Mouse (Mus musculus) hindbrain, embryonic 10.5 days (tissue): ENCODE data around the gene Rassf7. TPM values are rescaled to one million over a fixed set of nuclear protein-coding genes. Genes with fewer than 3 reads are reported as not detected.

Experiments
- DNase-seq: peaks from one replicate; pipeline ENCODE4 v3.0.0-alpha.2; 2017; ENCODE audit warnings: low spot score
- H3K27ac ChIP-seq: fragments of 300-500 bp; sonication (generic); 2 replicates; pipeline ENCODE4 v1.5.1; 2016; ENCODE audit warnings: mild to moderate bottlenecking, moderate library complexity
- H3K27me3 ChIP-seq: fragments of 300-500 bp; sonication (generic); 2 replicates; pipeline ENCODE4 v1.6.1; 2016; ENCODE audit warnings: mild to moderate bottlenecking; ENCODE audit not compliant: poor library complexity, insufficient read depth, severe bottlenecking
- H3K36me3 ChIP-seq: fragments of 300-500 bp; sonication (generic); 2 replicates; pipeline ENCODE4 v1.6.1; 2016; ENCODE audit warnings: mild to moderate bottlenecking, moderate library complexity
- H3K4me1 ChIP-seq: fragments of 300-500 bp; sonication (generic); replicated peaks from 2 replicates; pipeline ENCODE4 v1.6.1; 2016; ENCODE audit warnings: mild to moderate bottlenecking
- H3K4me3 ChIP-seq: fragments of 300-500 bp; sonication (generic); 2 replicates; pipeline ENCODE4 v1.5.1; 2016; ENCODE audit warnings: mild to moderate bottlenecking, moderate library complexity
- H3K9me3 ChIP-seq: fragments of 300-500 bp; sonication (generic); 2 replicates; pipeline ENCODE4 v1.6.1; 2016; ENCODE audit warnings: mild to moderate bottlenecking, moderate library complexity
- WGBS: fragments of 180-500 bp; shearing (Covaris S2); methylation state at CpG from one replicate; pipeline ENCODE4 v1.1.7; 2016; 5-methylcytosine and 5-hydroxymethylcytosine counted together
- polyA plus RNA-seq: library from polyadenylated mRNA; unstranded; fragments of >200 nt; fragmentation: Nextera tagmentation; extraction: Ambion mirVana; gene quantifications from 2 replicates; pipeline ENCODE4 v1.2.1, GENCODE M21; 2016

The Rassf7 gene
- polyA plus RNA-seq, 1 experiment from 2014 or later, result 58.5 TPM

DNA sequence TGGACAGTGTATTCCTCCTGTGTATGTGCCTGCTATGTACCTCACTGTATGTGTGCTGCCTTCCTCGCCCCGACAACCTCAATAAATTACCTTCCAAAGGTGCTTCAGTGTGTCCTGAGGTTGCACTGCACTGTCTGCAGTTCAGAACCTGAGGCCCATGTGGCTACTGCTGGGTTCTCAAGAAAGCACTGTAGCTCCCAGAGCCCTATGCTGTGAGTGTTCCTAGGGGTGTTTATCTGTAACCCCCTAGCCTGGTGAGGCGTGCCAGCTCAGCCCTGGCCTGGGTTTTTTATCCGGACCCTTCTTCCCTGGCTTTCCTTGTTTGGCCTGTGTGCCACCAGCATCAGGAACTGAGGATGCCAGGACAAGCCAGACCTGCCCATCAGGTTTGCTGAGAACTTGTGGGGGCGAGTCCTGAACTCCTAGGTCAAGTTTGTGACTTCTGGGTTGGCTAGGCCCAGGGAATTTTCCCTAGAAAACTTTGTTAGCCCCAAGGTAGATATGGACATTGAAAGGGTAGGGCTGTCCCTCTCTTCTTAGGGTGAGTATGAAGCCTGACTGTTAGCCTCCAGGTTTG lies 3.0 kb downstream of the Rassf7 start:
- H3K4me3 ChIP-seq, result no peak overlapping the region; the same call in 1 of the 2 replicates
- WGBS, result 86% methylated on average over 5 of the region's 5 CpGs

DNA sequence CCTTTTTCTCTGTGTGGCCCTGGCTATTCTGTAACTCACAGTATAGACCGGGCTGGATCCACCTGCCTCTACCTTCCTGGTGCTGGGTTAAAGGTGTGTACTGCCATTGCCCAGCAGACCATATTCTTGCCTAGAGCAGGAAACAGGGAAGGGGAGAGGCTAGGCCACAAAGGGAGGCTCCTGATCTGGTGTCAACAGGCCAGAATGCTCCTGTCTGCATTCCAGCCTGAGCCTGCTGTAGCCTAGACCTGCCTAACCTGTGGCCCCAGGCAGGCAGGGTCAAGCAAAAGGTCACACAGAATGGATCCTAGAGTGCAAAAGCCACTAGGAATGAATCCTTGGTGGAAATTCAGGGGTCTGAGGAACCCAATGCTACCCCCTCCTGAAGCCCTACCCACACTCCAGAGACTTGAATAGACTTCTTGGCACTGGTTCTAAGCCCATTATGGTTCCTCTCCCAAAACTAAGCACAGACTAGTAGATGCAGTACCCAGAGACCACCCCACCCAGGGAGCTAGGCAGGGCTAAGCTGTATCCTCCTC lies 4.0 kb downstream of the Rassf7 start:
- Histone ChIP-seq H3K36me3 (peaks cover 35% of the 10 kb centered on the region), H3K4me3 (no peak overlapping the region), H3K27ac (no peak overlapping the region), H3K9me3 (no peaks in the 10 kb centered on the region), H3K4me1 (peaks cover 73% of the 10 kb centered on the region), H3K27me3 (no peaks in the 10 kb centered on the region)
- 95% methylated on average over 1 of the region's 1 CpGs for WGBS
- no peak for DNase-seq

More for the DNA sequence above, 3.0 kb downstream of the Rassf7 start:
- peaks cover 35% of the 10 kb centered on the region for H3K36me3 ChIP-seq
- H3K9me3 ChIP-seq, result no peaks in the 10 kb centered on the region
- no peaks in the 10 kb centered on the region for H3K27me3 ChIP-seq
- peaks cover 82% of the 10 kb centered on the region for H3K4me1 ChIP-seq
- H3K27ac ChIP-seq, result no peak overlapping the region
- DNase-seq, result no peak

DNA sequence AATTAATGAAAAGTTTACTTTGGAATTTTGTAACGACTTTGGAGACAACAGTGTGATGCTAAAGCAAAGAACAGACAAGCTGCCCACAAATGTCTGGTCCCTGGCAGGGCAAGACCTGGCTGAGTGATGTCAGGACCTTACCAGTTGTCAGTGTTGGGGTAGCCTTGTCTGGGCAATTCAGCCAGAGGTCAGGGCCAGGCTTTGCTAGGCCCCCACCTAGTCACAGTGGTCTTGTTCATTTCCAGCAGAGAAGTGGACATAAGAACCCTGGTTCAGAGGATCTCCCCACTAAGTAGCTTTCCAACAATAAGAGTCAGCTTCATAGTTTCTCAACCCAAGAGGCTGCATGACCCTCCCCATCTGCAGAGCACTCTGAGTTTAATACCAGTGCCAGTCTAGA lies 4.7 kb downstream of the Rassf7 start:
- peak overlapping the region; percentile 65 for H3K4me3 ChIP-seq
- no peaks in the 10 kb centered on the region for H3K9me3 ChIP-seq
- H3K4me1 ChIP-seq, result peaks cover 65% of the 10 kb centered on the region
- 79% methylated on average over 1 of the region's 1 CpGs for WGBS
- peaks cover 35% of the 10 kb centered on the region for H3K36me3 ChIP-seq
- DNase-seq, result no peak
- peak overlapping the region; percentile 93; the same call in 1 of the 2 replicates for H3K27ac ChIP-seq
- no peaks in the 10 kb centered on the region for H3K27me3 ChIP-seq

DNA sequence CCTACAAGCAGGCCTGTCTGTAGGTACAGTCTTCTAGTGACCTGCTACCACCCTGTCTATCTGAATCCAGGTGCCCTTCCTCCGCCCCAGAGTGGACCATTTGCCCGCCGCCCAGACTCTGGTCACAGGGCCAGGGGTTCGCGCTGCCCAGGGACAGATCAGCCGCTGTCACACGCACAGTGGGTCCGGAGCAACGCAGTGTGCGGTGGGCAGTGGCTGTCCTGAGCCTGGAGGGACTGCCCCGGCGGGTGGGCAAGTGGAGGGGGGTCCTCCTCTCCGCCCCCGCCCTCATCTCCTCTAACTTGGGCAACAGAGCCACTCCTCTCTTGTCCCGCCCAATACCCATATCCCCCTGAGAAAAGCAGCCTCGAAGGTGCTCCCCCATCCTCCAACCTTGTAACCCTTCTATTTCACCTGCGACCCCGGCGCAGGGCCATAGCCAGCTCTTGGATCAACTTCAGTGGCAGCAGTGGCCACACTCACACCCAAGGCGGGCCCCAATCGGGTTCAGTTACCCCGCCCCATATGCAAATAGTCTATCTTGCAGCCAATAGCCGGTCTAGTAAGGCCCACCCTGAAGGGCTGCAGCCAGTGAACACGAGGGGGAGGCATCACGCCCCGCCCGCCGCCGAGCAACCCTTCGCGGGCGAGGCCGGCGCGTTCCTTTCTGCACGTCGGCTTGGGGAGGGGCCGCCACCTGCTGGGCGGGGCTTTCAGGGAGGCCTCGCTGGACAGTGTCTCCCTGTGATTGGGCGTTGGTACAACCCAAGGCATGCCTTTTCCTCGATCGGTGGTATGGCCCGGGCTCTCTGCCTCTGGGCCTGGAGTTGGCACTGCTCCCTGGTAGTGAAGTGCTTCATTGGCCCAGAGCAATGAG lies 5.8 kb downstream of the Rassf7 start:
- WGBS, result 2% methylated on average over 44 of the region's 44 CpGs

DNA sequence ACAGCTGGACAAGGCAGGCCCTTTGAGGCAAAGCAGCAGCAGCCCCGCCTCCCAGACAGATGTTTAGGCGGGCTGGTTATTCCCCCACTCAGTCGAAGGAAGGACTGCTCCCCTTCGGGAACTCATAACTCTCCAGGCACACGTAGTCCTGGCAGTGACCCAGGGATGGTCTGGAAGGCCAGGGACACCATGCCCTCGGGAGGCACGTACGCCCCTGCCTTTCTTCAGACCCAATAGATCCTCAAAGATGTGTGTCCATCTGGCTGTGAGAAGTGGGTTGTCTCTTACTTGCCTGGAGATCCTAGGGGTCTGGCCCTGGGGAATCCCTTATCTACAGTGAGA lies 6.4 kb downstream of the Rassf7 start:
- Histone ChIP-seq H3K36me3 (peaks cover 32% of the 10 kb centered on the region), H3K4me3 (peak overlapping the region; percentile 65), H3K9me3 (no peaks in the 10 kb centered on the region), H3K4me1 (peaks cover 51% of the 10 kb centered on the region), H3K27me3 (no peaks in the 10 kb centered on the region), H3K27ac (peak overlapping the region; percentile 93)
- WGBS, result 17% methylated on average over 8 of the region's 8 CpGs
- no peak for DNase-seq

More for the DNA sequence above, 5.8 kb downstream of the Rassf7 start:
- Histone ChIP-seq H3K27ac (peak overlapping the region; percentile 93), H3K4me3 (peak overlapping the region; percentile 65), H3K36me3 (peaks cover 35% of the 10 kb centered on the region), H3K9me3 (no peaks in the 10 kb centered on the region), H3K4me1 (peaks cover 57% of the 10 kb centered on the region), H3K27me3 (no peaks in the 10 kb centered on the region)
- DNase-seq, result peak; percentile 99

DNA sequence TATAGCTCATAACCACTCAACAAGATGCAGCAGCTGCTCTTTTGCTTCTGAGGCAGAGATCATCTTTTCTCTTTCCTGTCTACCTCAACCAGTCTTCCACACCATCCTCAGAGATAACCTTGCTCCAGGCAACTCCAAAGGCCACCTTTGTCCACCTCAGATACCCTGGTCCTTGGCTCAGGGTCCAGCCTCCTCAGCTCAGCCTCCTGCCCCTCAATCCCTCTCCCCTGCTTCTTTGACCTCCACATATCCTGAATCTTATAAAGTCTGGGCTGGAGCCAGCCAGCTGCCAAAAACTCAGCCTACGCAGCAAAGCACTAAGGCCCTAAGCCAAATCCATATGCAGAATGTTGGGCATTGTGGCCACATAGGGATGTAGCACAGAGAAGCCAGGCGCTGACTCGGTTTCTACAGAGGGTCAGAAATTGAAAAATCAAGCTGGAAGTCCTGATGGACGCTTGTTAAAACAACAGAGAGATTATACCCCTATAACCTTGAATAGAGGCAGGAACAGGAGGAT lies 7.1 kb downstream of the Rassf7 start:
- no peaks in the 10 kb centered on the region for H3K27me3 ChIP-seq
- H3K4me3 ChIP-seq, result peak overlapping the region; percentile 65; the same call in 1 of the 2 replicates
- WGBS, result 93% methylated on average over 4 of the region's 4 CpGs
- H3K9me3 ChIP-seq, result no peaks in the 10 kb centered on the region
- peak overlapping the region; percentile 93 for H3K27ac ChIP-seq
- peaks cover 45% of the 10 kb centered on the region for H3K4me1 ChIP-seq
- peaks cover 25% of the 10 kb centered on the region for H3K36me3 ChIP-seq
- no peak for DNase-seq

DNA sequence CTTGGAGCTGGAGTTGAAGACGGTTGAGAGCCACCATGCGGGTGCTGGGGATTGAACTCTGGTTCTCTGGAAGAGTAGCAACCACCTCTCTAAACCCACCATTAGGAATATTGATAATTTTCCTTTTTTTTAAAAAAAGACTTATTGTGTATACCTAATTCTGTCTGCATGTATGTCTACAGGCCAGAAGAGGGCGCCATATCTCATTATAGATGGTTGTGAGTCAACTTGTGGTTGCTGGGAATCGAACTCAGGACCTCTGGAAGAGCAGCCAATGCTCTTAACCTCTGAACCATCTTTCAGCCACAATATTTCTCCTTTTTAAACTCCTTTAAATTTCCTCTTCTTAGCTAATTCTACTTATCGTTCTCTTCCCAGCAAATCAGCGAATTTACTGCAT lies 10.9 kb downstream of the Rassf7 start:
- Histone ChIP-seq H3K4me3 (no peak overlapping the region), H3K4me1 (peaks cover 39% of the 10 kb centered on the region), H3K27ac (no peak overlapping the region), H3K27me3 (no peaks in the 10 kb centered on the region), H3K36me3 (peaks cover 14% of the 10 kb centered on the region), H3K9me3 (no peaks in the 10 kb centered on the region)
- WGBS, result 83% methylated on average over 6 of the region's 6 CpGs
- no peak for DNase-seq

DNA sequence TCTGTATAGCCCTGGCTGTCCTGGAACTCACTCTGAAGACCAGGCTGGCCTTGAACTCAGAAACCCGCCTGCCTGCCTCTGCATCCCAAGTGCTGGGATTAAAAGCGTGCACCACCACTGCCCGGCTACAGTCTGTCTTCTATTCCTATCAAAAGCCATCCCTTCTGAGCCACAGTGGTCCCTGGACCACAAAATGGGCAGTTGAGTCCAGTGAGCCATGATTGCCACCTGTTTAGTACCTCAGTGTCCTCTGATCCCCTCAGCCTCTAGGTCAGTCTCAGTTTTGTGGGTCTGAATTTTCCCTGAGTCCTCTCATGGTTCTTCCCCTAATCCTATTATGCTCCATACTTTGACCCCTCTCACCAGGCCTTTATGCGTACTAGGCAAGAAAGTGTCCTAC lies 12.1 kb downstream of the Rassf7 start:
- H3K4me3 ChIP-seq, result peak overlapping the region; percentile 73
- peak overlapping the region; percentile 99 for H3K27ac ChIP-seq

DNA sequence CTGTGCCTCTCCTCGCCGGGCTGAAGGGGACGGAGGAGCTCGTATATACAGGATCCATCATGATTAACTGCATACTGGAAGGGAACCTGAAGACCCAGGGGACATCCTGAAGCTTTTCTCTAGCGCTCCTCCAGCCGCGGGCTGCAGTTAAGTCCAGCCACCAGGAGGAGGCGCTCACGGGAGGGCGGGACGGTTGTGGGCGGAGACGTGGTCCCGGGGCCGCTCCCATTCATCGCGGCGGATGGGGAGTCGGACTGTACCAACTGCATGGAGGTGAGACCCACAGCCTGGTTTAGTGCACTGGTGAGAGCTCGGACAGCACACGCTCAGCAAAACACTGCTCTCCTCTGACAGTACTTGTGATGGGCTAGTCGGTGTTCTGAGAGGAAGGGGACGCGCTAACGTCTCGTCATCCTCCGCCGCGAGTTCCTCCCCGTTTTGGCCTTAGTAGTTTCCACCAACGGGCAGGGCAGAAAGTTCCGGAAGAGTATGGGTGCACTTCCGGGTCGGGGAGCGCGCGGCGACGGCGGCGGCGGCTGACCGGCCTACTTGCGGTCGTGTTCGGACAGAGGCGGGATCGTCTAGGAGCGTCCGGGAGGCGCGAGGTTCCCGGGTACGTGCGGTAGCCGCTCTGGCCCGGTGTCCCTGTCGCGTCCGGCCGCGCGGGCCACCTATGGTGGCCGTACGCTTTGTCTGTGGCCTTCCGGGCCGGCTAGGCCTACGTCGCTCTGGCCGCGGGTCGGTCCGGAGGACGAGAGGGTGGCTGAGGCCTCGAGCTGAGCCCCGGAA lies 12.8 kb downstream of the Rassf7 start, which contains the start of gene Phrf1:
Phrf1 (plus strand) TSS at position 506 of the 789 bp plus-strand sequence.
- under 1% methylated on average over 76 of the region's 76 CpGs for WGBS
- peaks cover 33% of the 10 kb centered on the region for H3K36me3 ChIP-seq

More for the DNA sequence above, 12.1 kb downstream of the Rassf7 start:
- WGBS, result 81% methylated on average over 4 of the region's 4 CpGs
- DNase-seq, result no peak
- Histone ChIP-seq H3K27me3 (no peaks in the 10 kb centered on the region), H3K4me1 (peaks cover 27% of the 10 kb centered on the region), H3K36me3 (peaks cover 27% of the 10 kb centered on the region), H3K9me3 (no peaks in the 10 kb centered on the region)

DNA sequence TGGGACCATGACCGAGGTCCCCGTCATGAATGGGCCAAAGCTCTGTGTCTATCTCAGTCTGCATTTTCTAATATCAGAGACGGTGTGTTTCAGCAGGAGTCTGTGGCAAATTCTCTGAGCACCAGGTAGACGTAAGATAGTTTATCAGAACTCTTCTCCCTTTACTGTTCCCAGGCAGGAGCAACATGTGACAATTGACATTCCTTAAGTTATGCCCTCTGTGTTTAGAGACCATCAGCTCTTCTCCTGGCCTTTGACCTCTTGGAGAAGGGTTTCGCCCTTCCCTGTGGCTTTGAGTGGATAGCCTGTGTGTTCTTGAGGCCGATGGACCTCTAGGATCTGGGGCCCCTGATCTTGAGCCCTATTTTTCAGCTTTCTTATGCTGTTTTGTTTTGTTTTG lies 14.0 kb downstream of the Rassf7 start:
- DNase-seq, result no peak
- Histone ChIP-seq H3K36me3 (peaks cover 46% of the 10 kb centered on the region), H3K9me3 (no peaks in the 10 kb centered on the region), H3K4me3 (peak overlapping the region; percentile 73), H3K4me1 (peaks cover 26% of the 10 kb centered on the region), H3K27me3 (no peaks in the 10 kb centered on the region), H3K27ac (peak overlapping the region; percentile 99; the same call in 1 of the 2 replicates)
- WGBS, result 63% methylated on average over 6 of the region's 6 CpGs

More for the DNA sequence above, 12.8 kb downstream of the Rassf7 start, which contains the start of gene Phrf1:
- H3K9me3 ChIP-seq, result no peaks in the 10 kb centered on the region
- peak within 1 kb of the TSS; percentile 99 for H3K27ac ChIP-seq
- peaks cover 26% of the 10 kb centered on the region for H3K4me1 ChIP-seq
- DNase-seq, result peak; percentile 93
- H3K4me3 ChIP-seq, result peak within 1 kb of the TSS; percentile 73
- no peaks in the 10 kb centered on the region for H3K27me3 ChIP-seq

DNA sequence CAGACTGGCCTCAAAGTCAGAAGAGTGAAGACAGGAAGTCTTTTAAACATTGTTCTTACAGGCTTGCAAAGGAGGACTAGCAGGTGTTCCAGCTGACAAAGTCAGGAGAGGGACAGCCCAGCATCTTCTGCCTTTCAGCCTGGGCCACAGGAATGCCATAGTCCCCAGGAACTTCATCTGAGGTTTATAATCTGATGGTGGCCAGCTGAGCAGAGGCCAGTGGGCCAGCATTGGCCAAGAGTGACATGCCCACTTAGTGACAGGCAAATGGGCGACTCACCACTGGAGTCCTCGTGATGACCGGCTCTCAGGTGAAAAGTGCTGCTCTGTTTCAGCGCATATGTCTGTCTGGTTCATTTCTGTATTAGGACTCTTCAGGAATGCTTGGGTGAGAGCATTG lies 14.9 kb downstream of the Rassf7 start:
- no peak for DNase-seq
- Histone ChIP-seq H3K27ac (no peak overlapping the region), H3K4me1 (peaks cover 26% of the 10 kb centered on the region), H3K36me3 (peaks cover 54% of the 10 kb centered on the region), H3K9me3 (no peaks in the 10 kb centered on the region), H3K27me3 (no peaks in the 10 kb centered on the region), H3K4me3 (peak overlapping the region; percentile 73)
- WGBS, result 95% methylated on average over 4 of the region's 4 CpGs

DNA sequence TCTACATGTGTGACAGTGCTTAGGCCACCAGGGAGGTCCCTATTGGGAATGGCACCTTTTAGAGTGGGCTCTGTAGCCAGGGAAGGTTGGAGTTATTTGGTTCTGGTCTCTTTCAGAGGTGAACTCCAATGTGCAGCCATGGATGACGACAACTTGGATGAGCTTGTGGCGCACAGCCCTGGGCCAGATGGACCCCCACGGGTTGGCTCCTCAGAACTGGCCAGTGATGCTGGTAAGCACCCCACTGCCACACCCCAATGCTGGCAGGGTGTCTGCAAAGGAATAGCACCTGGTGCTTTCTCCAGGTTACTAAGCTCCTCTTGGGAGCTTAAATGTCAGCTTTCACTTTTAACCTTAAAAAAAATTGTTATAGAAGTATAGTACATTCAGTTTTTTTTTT lies 15.5 kb downstream of the Rassf7 start:
- Histone ChIP-seq H3K27me3 (no peaks in the 10 kb centered on the region), H3K27ac (no peak overlapping the region), H3K4me3 (no peak overlapping the region), H3K36me3 (peaks cover 60% of the 10 kb centered on the region), H3K9me3 (no peaks in the 10 kb centered on the region), H3K4me1 (peaks cover 26% of the 10 kb centered on the region)
- no peak for DNase-seq
- WGBS, result 95% methylated on average over 3 of the region's 3 CpGs
